Mouse (Mus musculus) T-helper 17 cell (primary cell): ENCODE measurements around the gene Tmem150c.

ENCODE experiments used
- in situ Hi-C, 2 experiments: fragments of 300-600 bp; cut with MboI, MseI; formaldehyde crosslinking; loops; 1 replicate in 1 of 2; 2 replicates in 1 of 2; pipeline ENCODE4 v1.15.1; 2025; ENCODE audit warnings: high pct_unique_total_duplicates in 2 of 2

The Tmem150c gene

DNA sequence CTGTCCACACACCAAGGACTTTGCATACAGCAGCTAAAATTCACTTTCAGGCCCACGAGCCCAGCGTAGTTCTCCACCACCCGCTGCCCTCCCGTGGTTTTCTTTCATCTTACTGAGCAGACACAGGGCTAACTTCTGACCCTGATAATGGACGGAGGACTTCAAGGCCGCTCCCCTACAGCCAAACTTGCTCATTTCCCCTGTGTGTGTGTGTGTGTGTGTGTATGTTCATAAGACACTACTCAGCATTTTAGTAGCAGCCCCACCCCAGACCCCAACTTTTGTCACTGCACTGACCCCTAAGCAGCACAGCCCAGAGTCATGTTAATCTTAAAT is at the start of gene Tmem150c:
Gene Tmem150c, minus strand, starts transcription at position 171 of the 336 bp plus-strand sequence.
- in situ Hi-C loops, result no loop called here

DNA sequence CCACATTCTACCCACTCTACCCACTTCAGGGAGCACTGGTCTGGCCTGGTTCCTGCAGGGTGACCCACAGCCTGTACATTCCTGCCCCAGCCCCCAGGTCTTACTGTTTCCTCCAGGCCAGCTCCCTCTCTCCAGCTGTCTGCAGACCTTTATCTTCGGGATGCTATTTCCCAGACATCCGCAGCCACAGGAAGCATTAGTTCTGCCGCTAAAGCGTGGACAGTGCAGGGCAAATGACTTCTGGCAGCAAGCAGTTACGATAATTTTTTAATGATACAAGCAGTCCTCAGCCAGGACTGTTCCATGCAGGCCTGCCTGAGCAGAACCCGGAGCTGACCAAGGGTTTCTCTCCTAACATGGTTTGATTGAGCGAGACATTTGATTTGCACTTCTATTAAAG is 49.5 kb upstream of the Tmem150c start:
- in situ Hi-C loops, result no loop called here

DNA sequence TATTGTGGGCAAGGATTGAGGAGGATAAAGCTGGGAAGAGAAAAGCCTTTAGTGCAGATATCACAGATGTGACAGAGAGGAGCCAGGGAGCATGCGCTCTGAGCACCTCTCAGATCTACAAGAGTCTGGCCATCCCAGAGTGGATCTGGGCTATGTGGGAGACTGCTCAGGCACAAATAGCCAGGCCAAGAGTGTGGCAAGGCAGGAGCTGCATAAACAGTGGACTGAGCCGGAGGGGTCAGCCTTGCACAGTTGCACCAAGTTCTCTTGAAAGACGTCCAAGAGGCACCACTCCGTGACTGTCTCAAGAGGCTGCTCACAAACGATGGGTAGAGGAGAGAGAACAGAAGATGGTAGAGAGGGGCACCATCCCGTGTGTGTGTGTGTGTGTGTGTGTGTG is 47.1 kb upstream of the Tmem150c start:
- in situ Hi-C loops, result no loop called here

DNA sequence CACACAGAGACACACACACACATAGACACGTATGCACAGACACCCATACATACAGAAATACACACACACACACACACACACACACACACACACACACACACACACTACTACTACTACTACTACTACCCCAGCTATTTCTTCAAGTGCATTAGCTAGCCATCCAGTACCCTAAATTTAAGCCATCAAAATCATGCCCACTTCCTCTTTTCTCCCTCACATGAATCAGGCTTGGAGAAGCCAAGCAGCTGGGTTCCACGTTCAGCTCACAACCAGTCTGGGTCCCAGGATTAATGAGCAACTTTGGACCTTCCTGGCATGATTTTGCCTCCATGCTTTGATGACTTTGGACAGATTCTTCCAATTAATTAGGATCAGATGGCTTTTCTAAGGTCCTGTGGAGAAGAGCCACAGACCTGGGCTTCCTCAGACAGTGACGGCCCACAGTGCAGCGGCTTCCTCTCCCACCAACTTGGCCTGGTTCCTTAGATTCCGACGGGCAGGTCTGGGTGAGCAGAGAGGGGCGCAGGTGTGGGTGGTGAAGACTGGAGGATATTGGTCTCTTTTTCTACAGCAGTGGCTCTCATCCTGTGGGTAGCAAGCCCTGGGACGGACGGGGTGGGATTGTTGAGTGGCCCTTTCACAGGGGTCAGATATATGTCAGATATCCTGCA is 46.0 kb upstream of the Tmem150c start:
- in situ Hi-C loops, result no loop called here

DNA sequence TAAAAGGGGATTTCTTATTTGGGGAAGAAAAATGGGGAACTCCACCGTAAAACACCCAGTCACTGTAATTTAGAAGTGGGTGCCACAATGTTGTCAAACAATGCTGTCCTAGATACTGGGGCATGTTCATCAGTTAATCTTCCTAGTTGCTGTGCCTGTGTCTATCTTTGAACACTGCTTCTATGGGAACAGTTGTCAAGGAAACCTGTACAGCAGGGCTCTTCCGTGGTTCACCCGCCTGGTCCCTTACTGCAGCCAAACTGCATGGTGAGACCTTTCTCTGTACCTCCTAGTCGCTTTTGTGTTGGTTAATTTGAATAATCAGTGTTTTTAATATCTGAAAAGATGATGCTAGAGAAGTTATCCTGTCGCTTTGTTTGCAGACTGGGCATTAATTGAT is 41.2 kb upstream of the Tmem150c start:
- in situ Hi-C loops, result no loop called here

DNA sequence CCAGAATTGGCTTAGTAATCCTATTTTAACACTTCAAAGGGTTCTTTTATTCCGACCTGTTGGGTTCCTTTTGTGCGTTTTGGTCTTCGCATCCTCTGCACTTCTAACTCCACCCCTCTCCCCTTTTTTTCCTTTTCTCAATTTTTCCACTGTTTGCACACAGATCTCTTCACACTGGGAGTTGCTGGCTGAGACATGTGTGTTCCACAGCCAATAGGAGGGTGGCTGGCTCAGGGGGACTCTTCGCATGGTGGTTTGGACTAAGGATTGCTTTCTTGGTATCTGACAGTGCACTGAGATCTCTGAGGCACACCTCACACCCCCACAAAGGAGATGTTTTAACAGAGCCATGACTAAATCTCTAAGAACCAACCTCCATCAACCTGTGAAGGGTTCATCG is 40.7 kb upstream of the Tmem150c start:
- in situ Hi-C loops, result no loop called here

DNA sequence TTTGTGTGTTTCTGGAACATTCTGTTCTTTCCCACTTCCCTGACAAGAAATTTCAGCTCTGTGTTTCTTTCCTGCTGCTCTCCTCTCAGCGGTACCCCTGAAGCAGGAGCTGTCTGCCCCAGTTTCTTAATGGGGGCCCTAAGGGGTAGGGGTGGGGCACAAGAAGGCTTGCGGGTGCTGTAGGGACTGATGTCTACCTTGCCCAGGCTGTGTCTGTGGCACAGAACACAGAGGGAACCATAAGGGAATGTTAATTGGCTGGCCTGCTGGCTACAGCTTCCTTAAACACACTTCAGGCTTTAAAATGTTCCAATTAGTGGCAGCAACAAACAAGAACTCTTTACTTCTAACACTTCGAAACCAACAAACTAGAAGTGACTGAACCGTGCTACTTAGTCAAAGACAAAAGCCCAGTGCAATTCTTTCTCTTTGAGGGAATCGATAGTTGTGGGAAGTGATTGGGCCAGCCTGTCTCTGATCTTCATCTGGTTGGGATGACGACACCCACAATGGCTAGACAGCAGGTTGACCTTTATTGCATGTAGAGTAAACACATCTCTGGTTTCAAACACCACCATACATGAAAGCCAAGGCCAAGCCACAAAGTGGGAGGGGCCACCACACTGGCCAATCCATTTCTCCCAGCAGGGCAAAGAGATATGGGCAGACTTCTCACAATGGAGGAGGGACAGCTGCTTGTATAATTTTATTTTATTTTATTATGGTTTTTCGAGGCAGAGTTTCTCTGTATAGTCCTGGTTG is 39.7 kb upstream of the Tmem150c start:
- in situ Hi-C loops, result no loop called here

DNA sequence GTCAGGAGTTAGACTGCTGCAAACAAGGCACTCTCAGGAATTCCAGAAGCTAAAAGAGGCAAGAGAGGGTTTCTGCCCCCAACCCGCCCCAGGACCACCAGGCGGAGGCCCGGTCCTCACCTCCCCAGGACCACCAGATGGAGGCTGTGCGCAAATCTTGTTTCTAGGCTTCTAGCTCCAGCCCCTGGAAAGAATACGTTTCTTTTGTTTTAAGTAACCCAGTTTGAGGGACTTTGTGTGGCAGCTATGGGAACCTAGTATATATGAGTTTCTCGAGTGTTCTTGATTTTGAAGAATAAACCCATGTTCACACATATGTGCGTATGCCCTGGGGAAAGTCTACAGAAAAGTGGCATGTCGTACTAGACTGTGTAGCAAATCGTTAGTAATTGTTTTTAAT is 37.9 kb upstream of the Tmem150c start:
- in situ Hi-C loops, result no loop called here

DNA sequence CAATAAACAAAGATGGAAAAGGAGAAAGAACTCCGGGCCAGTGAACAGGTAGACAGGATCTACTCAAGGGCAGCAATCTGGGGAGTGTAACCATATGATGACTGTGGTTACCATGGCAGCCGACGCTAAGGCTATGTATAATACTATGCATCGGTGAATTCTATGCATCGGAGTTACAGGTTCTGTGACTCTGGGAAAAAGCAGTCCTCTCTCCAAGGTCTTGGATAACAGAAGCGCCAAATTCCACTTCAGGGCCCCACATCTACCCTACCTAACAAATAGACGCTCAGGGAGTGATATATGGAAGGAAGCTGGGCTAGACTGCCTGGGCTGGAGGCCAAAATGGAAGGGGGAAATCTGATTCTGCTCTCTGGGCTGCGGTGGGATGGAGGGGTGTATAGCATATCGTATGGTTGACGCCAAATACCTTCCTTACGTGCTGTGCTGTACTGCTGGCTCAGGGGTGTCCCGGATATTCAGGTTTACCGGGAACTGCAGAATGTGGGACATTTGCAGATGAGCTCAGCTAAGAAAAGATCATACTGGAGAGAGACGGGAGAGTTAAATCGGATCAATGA is 37.3 kb upstream of the Tmem150c start:
- in situ Hi-C loops, result no loop called here

DNA sequence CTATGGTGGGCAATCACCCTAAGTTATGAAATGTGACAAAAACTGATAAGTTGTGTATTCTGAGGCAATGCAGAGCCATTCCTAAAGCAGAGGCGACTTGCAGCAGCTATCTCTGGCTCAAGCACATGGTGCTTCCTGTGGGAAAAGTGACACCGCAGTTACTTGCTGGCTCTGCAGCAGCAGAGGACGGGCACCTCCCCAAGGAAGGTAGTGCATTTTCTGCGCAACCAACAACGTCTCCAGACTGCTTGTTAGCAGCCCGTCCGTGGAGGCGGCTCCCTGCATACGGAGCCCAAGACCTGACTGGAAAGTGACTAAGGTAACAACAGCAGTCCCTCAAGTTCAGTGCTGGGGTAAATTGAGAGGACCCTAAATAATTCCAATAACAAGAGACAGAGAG is 36.8 kb upstream of the Tmem150c start:
- in situ Hi-C loops, result no loop called here

DNA sequence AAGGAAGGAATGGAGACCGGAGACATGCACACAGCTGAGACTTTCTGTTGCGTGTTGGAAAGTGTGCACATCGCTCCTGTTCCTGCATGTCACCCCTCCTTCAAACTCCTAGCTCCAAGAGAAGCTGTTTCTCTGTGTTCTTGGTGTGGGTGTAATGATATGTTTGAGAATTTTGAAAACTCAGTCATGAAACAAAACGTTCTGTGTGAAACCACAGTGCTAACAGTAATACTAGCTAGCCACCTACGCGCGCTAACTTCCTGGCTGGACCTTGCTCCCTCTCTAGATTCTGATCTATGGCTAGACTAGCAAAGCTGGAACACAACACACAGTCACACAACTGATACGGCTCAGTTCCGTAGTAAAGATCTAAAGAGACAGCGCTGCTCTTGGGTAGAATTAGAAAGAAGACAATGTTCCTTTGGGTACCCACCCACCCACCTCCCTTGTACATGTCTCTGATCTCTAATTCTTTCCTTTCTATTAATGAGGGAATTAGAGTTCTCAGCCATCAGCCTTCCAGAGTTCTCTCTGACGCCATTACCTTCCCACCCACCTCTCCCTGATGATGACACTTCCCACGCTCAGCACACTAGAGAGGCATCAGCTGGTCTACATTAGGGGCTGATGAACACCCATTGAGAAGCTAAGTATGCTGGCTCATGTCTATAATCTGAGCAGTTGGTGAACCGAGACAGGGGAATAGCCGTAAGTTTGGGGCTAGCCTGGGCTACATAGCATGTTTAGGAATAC is 32.0 kb upstream of the Tmem150c start:
- in situ Hi-C loops, result loop anchor here in 1 of 2 experiments (5.0 kb wide), 1 partner anchor 44 kb away; no protein-coding TSS in a partner anchor

DNA sequence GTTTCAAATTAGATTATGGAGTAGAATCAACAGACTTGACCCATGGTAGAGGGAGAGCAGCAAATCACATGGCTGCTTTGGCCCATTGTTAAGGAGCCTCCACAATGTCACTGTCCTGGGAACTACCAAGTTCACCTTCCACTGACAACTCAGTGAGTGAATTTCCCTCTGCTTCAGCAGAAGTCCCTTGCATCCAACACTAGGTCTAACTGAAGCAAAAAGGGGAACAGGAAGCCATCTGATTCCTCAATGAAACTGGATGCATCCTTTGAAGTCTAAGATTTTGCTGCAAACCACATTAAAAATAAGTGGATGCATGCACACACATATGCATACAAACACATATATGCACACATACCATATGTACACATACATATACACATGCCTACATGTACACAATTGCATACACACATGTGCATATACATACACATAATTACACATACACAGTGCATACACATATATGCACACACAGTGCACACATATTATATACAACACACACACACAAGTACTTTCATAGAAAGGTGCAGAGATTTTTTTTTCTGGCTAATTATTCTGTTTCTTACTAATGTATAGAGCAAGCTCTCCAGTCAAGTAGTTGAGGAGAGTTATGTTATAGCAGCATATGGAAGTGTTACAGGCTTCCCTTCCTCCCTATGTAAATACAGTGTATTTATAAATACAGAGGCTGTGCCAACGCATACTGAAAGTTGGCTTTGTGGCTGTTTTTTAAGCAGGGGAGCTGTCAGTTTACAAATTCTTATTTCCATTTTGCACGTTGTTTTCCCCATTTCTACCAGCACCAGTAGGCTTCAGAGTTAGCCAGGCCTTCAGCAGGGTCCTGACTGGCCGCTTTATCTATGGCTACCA is 27.7 kb upstream of the Tmem150c start:
- in situ Hi-C loops, result no loop called here

DNA sequence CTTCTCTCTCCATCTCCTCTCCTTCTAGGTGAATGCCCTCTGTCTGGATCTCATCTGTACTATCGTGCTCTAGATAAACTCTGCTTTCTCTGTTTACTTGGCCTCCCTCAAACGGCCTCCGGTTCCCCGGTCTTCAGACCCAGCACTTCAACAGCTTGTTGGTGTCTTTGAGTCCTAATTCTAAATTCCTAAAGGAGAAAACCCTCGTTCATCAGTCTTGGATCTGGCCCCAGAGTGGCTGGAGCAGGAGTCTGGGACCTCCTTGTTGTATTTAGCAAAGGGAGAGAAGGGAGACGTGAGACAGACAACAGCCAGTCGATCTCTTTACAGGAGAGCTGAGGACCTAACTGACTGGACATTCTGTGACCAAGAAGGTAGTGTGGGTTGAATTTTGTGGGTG is 27.0 kb upstream of the Tmem150c start:
- in situ Hi-C loops, result no loop called here

DNA sequence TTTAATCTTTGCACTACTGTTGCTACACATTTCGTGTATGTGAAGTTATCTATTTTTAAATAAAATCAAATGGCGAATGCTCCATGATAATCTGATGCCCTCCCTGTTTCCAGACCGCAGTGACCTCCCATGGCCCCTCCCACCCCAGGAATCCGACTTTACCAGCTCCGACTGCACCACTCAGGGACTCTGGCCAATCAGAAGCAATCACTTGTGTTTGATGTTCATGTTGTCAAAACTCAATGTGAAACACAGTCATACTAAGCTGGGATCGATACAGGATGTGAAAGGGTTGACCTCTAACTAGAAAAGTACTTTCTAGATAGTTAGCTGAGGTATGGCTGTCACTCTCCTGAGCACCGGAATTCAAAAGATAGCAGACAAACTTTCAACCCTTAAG is 26.3 kb upstream of the Tmem150c start:
- in situ Hi-C loops, result no loop called here

DNA sequence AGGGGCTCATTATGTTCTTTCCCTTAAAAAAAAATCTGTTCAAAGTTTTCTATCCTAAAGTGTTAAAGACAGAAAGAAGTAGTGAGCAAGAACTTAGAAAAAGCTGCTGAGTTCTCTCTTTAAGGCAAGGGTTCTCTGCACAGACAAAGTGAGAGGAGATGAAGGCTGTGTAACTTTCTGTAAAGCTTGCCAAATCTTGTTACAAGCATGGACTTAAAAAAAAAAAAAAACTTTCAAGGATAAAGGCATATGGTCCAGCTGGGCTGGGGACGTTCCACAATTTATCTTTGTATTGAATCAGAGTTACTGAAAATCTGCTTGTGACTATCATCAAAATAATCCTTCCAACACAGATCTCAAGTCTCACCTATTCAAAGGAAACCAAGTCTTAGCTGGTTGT is 21.4 kb upstream of the Tmem150c start:
- in situ Hi-C loops, result no loop called here

DNA sequence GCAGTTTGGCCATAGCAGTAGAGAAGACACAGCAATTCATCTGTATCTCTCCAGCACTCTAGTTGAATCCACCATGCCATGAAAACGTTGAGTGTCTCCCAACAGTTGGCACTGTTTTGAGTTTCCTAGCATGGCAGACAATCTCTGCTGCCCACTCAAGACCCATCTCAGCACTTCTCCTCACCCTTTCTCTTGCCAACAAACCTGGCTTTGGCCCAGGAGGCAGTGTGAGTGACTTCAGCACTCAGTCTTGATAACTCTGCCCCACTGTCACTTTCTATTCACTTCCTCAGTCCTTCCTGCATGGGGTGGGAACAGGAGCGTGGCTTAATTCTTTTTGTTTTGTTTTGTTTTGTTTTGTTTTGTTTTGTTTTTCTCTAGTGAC is 19.2 kb upstream of the Tmem150c start:
- in situ Hi-C loops, result no loop called here

DNA sequence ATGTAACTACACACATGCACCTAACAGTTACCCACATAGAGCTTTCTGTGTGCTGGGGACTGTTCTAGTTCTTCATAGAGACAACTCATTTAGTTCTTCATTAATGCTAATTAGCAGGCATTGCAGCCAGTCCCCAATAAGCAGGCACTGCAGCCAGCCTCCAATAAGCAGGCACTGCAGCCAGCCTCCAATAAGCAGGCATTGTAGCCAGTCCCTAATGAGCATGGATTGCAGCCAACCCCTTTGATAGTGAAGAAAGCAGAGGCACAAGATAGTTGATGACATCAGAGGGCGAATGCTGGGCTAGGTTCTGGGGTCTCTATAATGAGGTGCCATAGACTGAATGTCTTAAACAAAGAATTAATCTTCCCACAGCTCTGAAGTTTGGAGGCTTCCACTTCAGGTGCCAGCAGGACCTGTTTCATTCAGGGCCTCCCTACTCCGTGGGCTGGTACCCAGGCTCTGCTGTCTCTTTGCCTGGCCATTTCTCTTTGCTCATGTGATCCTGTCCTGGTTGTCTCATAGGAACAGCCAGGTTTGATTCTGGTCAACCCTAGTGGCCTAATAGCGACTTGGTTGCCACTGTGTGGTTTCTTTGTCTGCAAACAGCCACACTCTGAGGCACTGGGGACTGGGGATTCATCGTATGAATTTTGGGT is 18.6 kb upstream of the Tmem150c start:
- in situ Hi-C loops, result no loop called here

DNA sequence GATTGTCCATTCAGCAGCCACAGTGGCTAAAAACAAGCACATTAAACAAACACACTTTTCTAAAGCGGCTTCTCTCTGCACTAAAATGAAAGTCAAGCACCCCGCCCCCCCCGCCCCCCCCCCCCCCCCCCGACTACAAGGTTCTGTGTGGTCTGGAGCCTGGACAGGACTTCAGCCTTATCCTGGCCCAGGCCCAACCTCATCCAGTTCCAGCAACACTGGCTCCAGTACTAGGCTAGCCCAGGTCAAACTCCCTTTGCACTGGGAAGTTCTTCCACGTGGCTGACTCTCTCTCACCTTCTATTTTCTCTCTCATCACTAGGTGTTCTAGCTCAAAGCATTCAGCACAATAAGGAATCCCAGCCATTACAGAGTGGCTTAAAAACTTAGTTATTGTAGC is 17.9 kb upstream of the Tmem150c start:
- in situ Hi-C loops, result no loop called here

DNA sequence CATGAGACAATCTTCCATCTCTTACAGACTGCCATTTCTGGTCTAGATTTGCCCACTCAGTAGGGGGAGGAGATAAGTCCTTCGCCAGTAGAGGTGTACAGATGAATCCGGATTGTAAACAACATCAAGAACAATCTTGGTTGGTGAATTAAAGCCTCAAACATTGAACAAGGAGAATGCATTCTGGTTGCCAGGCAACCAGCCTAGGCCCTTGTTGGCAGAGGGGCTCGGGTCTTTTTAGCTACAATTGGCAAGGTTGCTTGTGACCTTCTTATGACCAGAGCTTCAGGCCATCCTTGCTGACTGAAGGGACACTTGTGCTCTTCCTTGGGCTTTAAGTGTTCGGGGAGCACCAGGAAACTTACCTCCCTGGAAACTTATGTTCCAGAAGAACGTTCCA is 16.5 kb upstream of the Tmem150c start:
- in situ Hi-C loops, result no loop called here

DNA sequence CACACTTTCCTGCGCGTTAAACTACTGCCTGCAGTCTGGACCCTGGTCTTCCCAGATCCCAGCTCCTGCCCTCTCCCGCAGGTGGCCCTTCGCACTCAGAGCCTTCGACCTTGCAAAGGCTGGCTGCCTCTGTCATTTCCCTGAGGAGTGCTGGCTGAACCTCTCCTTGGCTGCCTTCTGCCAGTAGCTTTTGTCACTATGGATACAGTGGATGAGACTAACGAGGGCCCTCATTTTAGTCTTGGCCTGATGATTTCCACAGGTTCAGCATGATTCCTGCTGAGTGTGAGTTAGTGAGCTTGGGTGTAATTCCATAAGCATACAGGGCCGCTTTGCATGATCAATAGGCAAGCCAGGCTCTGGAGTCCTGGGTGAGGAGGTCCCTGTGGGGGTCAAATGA is 16.0 kb upstream of the Tmem150c start:
- in situ Hi-C loops, result no loop called here

DNA sequence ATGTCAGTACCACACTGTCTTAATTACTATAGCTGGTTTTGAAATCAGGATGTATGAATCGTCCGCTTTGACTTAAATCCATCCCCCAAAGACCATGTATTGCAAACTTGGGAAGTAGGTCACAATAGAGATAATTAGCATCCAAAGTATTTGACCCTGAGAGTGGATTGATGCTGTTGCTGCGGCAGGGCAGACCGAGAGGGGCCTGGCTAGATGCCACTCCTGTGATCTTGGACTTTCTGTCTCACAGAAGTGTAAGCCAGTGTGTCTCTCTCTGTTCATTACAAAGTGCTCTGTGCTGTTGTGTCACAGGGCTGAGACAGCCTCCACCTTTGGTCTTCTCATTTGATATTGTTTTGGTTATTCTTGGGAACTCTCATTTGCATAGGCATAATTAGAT is 12.5 kb upstream of the Tmem150c start:
- in situ Hi-C loops, result no loop called here
